Mouse (Mus musculus) erythroblast, embryonic 14.5 days (primary cell): ENCODE data around the gene Shisa4. TPM values are rescaled to one million over a fixed set of nuclear protein-coding genes. Genes with fewer than 3 reads are reported as not detected.

Source experiments
- H3K27me3 ChIP-seq: 2 replicates; pipeline ENCODE4 v1.6.1; 2012; ENCODE audit warnings: inconsistent platforms; ENCODE audit not compliant: control insufficient read depth
- H3K36me3 ChIP-seq: 2 replicates; pipeline ENCODE4 v1.6.1; 2012; ENCODE audit warnings: mild to moderate bottlenecking, inconsistent platforms; ENCODE audit not compliant: control insufficient read depth
- H3K4me1 ChIP-seq: 2 replicates; pipeline ENCODE4 v1.6.1; 2012; ENCODE audit warnings: inconsistent platforms; ENCODE audit not compliant: control insufficient read depth
- H3K4me3 ChIP-seq: replicated peaks from 2 replicates; pipeline ENCODE3; 2012; ENCODE audit warnings: moderate library complexity, mild to moderate bottlenecking, inconsistent platforms
- H3K9me3 ChIP-seq: 2 replicates; pipeline ENCODE4 v1.6.1; 2012; ENCODE audit warnings: low read length, inconsistent platforms, mixed read lengths; ENCODE audit not compliant: control insufficient read depth
- GATA1 ChIP-seq: IDR thresholded peaks from 2 replicates; pipeline ENCODE4 v1.6.1; 2012; ENCODE audit warnings: low read length, inconsistent platforms, mixed read lengths
- TAL1 ChIP-seq: IDR thresholded peaks from 3 replicates; pipeline ENCODE4 v1.6.1; 2012; ENCODE audit warnings: low read length, inconsistent platforms, mixed read lengths
- polyA plus RNA-seq: library from polyadenylated mRNA; stranded (reverse); fragments of >175 nt; gene quantifications from 2 replicates; pipeline ENCODE4 v1.2.3, GENCODE M21; 2012

The Shisa4 gene
- polyA plus RNA-seq = not detected in 2 replicates

- no peak for TF ChIP-seq GATA1
- no peak for TF ChIP-seq TAL1
- H3K4me3 ChIP-seq = peak within 1 kb of the TSS; percentile 27
- no peaks in the 10 kb centered on the region for H3K9me3 ChIP-seq
- H3K27me3 ChIP-seq = peaks cover 52% of the 10 kb centered on the region
- H3K4me1 ChIP-seq = peaks cover 2% of the 10 kb centered on the region; the same call in 1 of the 2 replicates
- H3K36me3 ChIP-seq = no peaks in the 10 kb centered on the region
These were observed at the start of gene Shisa4 for GRCm38 (mm10) chr1:135374868-135375581. Gene Shisa4 (minus strand): TSS chr1:135375237.

DNA sequence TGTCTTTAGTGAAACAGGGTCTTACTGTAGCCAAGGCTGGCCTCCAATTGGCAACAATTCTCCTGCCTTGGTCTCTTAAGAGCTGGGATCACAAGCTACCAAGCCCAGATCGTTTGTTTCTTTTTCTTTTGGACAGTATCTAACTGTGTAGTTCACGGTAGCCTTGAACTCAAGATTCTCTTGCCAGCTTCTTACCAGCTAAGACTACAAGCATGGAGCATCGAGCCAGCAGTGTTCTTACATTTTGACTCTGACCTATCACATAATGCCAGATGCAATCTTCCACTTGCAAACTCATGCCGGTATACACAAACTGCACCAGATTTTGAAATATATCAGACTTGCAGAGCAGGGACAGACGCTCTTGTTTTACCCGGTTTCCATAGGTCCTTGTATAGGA, 47.7 kb upstream of the Shisa4 start:
- Histone ChIP-seq H3K27me3 (no peaks in the 10 kb centered on the region), H3K4me1 (no peaks in the 10 kb centered on the region; the same call in 1 of the 2 replicates), H3K4me3 (no peak overlapping the region), H3K36me3 (peaks cover 80% of the 10 kb centered on the region), H3K9me3 (no peaks in the 10 kb centered on the region)
- no peak for TF ChIP-seq GATA1
- no peak for TF ChIP-seq TAL1

DNA sequence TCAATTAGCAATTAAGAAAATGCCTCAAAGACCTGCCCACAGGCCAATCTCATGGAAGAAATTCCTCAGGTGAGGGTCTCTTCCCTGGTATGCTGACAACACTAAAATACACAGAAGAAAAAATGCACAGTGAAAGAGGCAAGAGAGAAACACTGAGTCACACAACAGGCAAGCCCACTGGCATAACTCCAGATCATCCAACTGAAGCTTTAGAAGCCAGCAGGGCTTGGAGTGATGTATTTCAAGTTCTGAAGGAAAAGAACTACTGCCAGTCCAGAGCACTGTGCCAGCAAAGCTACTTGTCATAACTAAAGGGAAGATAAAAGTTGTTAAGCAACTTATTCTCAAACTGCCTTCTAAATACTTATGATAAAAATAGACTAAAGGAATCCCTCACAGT, 39.0 kb upstream of the Shisa4 start:
- H3K4me3 ChIP-seq = no peak overlapping the region
- no peaks in the 10 kb centered on the region for H3K9me3 ChIP-seq
- H3K36me3 ChIP-seq = peaks cover 91% of the 10 kb centered on the region
- H3K27me3 ChIP-seq = no peaks in the 10 kb centered on the region
- no peak for TF ChIP-seq TAL1
- no peak for TF ChIP-seq GATA1
- no peaks in the 10 kb centered on the region for H3K4me1 ChIP-seq

DNA sequence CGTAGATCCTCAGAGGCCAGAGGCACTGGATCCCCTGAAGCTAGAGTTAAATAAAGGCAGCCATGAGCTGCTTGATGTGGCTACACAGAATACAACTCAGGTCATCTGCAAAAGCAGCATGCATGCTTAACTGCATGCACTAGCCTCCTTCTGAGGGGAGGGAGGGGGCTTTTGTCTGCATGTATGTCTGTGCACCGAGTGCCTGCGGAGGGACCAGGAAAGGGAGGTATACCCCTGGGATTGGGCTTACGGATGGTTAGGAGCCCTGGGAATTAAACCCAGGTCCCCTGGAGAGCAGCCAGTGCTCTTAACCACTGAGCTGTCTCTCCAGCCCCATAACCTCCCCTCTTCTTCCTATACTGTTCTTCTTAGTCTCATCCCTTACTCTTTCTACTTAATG, 37.1 kb upstream of the Shisa4 start:
- Histone ChIP-seq H3K27me3 (no peaks in the 10 kb centered on the region), H3K4me1 (no peaks in the 10 kb centered on the region), H3K4me3 (no peak overlapping the region), H3K9me3 (no peaks in the 10 kb centered on the region), H3K36me3 (peaks cover 88% of the 10 kb centered on the region)
- no peak for TF ChIP-seq TAL1

- no peaks in the 10 kb centered on the region for H3K4me1 ChIP-seq
- no peaks in the 10 kb centered on the region for H3K9me3 ChIP-seq
- H3K27me3 ChIP-seq = no peaks in the 10 kb centered on the region
- peaks cover 87% of the 10 kb centered on the region for H3K36me3 ChIP-seq
- H3K4me3 ChIP-seq = no peak overlapping the region
- no peak for TF ChIP-seq GATA1
- no peak for TF ChIP-seq TAL1
These were observed 35.9 kb upstream of the Shisa4 start for GRCm38 (mm10) chr1:135410967-135411366.

- no peaks in the 10 kb centered on the region for H3K9me3 ChIP-seq
- TF ChIP-seq GATA1 = no peak
- TF ChIP-seq TAL1 = no peak
- no peaks in the 10 kb centered on the region for H3K27me3 ChIP-seq
- H3K36me3 ChIP-seq = peaks cover 90% of the 10 kb centered on the region
- no peaks in the 10 kb centered on the region for H3K4me1 ChIP-seq
- H3K4me3 ChIP-seq = no peak overlapping the region
These were observed 33.9 kb upstream of the Shisa4 start for GRCm38 (mm10) chr1:135408973-135409372.

DNA sequence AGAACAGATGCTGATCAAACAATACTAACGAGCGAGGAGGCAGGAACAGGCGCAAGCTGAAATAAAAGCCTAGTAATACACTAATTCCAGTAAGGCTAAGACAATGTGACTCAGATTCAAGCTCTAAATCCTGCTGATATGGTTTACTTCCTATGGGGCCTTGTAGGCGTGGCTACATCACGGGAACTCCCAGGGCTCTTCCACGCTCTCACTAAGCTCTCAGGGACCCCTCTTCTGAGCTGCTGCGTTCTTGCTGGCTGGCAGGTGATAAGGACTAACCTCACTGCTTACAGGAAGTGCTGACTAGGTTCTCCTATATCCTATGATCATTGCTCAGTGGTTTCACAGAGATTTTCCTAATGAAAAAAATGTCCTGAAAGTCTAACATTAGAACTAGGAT, 30.3 kb upstream of the Shisa4 start:
- Histone ChIP-seq H3K36me3 (peaks cover 94% of the 10 kb centered on the region), H3K4me3 (no peak overlapping the region), H3K9me3 (no peaks in the 10 kb centered on the region), H3K27me3 (no peaks in the 10 kb centered on the region), H3K4me1 (no peaks in the 10 kb centered on the region)
- TF ChIP-seq GATA1 = no peak
- TF ChIP-seq TAL1 = no peak

- H3K4me3 ChIP-seq = no peak overlapping the region
- no peaks in the 10 kb centered on the region for H3K9me3 ChIP-seq
- no peaks in the 10 kb centered on the region for H3K27me3 ChIP-seq
- no peaks in the 10 kb centered on the region for H3K4me1 ChIP-seq
- TF ChIP-seq TAL1 (no peak), GATA1 (no peak)
- peaks cover 90% of the 10 kb centered on the region for H3K36me3 ChIP-seq
These were observed 26.5 kb upstream of the Shisa4 start for GRCm38 (mm10) chr1:135401452-135402110.

DNA sequence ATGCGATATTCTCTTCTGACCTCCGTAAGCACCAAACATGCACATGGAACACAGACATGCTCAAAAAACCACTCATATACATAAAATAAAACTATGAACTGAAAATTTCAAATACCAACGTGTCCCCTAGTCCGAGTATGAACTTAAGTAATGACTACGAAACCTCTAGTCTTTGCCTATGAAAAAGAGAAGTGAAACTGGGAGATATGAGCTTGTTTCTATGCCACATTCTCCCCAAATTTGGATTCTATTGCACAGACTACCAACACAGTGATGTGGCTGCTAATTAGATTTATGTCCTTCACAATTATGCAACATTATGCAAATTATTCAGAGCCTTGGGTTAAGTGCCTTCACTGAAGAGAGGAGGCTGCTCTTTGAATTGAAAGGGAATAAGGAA, 24.4 kb upstream of the Shisa4 start:
- no peak overlapping the region for H3K4me3 ChIP-seq
- TF ChIP-seq GATA1 (no peak), TAL1 (no peak)
- no peaks in the 10 kb centered on the region for H3K27me3 ChIP-seq
- no peaks in the 10 kb centered on the region for H3K9me3 ChIP-seq
- peaks cover 86% of the 10 kb centered on the region for H3K36me3 ChIP-seq
- no peaks in the 10 kb centered on the region for H3K4me1 ChIP-seq

GRCm38 (mm10) chr1:135385161-135385560, 10.1 kb upstream of the Shisa4 start:
- Histone ChIP-seq H3K4me1 (no peaks in the 10 kb centered on the region), H3K36me3 (peaks cover 75% of the 10 kb centered on the region), H3K9me3 (no peaks in the 10 kb centered on the region), H3K27me3 (no peaks in the 10 kb centered on the region), H3K4me3 (no peak overlapping the region)
- TF ChIP-seq GATA1 (no peak), TAL1 (no peak)
